Mouse (Mus musculus): ENCODE data around the gene Clk1. TPM values are rescaled to one million over a fixed set of nuclear protein-coding genes. Genes with fewer than 3 reads are reported as not detected.

Clk1 gene
- polyA plus RNA-seq, 1 experiment from 2014 or later = 144 TPM

Other genes with a start within 250 kb of the Clk1 start
- 0.14 and 0.27 TPM in 2 replicates for gene Aox4, start 213.7 kb downstream of the Clk1 start, polyA plus RNA-seq (2016; fragmentation: Nextera tagmentation; extraction: Ambion mirVana)
- gene Aox2, start 145.7 kb downstream of the Clk1 start, polyA plus RNA-seq (2016; fragmentation: Nextera tagmentation; extraction: Ambion mirVana) = not detected in 2 replicates
- gene Bzw1, start 31.2 kb downstream of the Clk1 start, polyA plus RNA-seq (2016; fragmentation: Nextera tagmentation; extraction: Ambion mirVana) = 261 and 270 TPM in 2 replicates
- 29.0 and 29.2 TPM in 2 replicates for gene Nif3l1, start 21.1 kb upstream of the Clk1 start, polyA plus RNA-seq (2016; fragmentation: Nextera tagmentation; extraction: Ambion mirVana)
- gene Ppil3, start 21.4 kb upstream of the Clk1 start, polyA plus RNA-seq (2016; fragmentation: Nextera tagmentation; extraction: Ambion mirVana) = 32.9 and 34.2 TPM in 2 replicates
- gene Orc2, start 81.0 kb upstream of the Clk1 start, polyA plus RNA-seq (2016; fragmentation: Nextera tagmentation; extraction: Ambion mirVana) = 26.6 and 27.0 TPM in 2 replicates
- 4.5 and 4.9 TPM in 2 replicates for gene Fam126b, start 162.3 kb upstream of the Clk1 start, polyA plus RNA-seq (2016; fragmentation: Nextera tagmentation; extraction: Ambion mirVana)
- 220 and 223 TPM in 2 replicates for gene Ndufb3, start 162.3 kb upstream of the Clk1 start, polyA plus RNA-seq (2016; fragmentation: Nextera tagmentation; extraction: Ambion mirVana)

Measured in heart, embryonic 12.5 days (tissue).